Mouse (Mus musculus) bone marrow, adult 2 months (tissue): Measurements from ENCODE around the gene Arid1b.

Experiments used
- CTCF ChIP-seq: fragments of 200-500 bp; IDR thresholded peaks from 2 replicates; pipeline ENCODE4 v1.5.1; 2011; ENCODE audit warnings: low read length, control low read depth; ENCODE audit not compliant: control insufficient read depth, insufficient read depth
- POLR2A ChIP-seq: fragments of 200-500 bp; IDR thresholded peaks from 2 replicates; pipeline ENCODE4 v1.6.1; 2011; ENCODE audit warnings: low read depth, mild to moderate bottlenecking, control low read depth, low read length, borderline replicate concordance; ENCODE audit not compliant: control insufficient read depth

DNA sequence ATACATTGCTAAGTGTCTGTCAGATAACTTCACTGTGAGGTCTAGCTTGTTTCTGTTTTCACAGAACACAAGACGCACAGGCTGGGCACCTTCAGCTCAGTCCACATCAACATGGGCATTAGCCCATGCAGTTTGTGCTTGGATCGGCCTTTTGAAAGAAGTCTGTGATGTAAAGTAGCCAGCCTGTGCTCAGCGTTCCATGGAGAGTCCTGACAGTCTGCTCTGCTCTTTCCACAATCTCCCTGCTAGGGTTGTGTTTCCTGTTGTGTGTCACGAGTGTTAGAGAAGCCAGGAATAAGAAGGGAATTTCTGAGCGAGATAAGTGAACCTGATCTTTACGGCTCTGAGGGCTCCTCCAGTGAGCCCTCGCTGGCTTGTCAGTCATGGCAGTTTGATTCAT is 184.9 kb downstream of the Arid1b start:
- TF ChIP-seq POLR2A (no peak), CTCF (no peak)
